Mouse (Mus musculus) heart, postnatal 36 days (tissue): ENCODE measurements around the gene Rcor1. TPM values are rescaled to one million over a fixed set of nuclear protein-coding genes. Genes with fewer than 3 reads are reported as not detected.

Experiments
- DNase-seq, 2 experiments: peaks; one replicate each; pipeline ENCODE4 v3.0.0; 2021 to 2022
- intact Hi-C: fragments of 180-260 bp; cut with DNase I; formaldehyde crosslinking; loops from one replicate; pipeline ENCODE4 v1.15.1; 2025
- total RNA-seq, 2 experiments: library from RNA; stranded (reverse); gene quantifications; 2 replicates each; pipeline ENCODE4 v1.2.3; 2021

Rcor1 gene
- total RNA-seq, 2 experiments from 2014 or later, result 15.0 to 16.0 TPM

DNA sequence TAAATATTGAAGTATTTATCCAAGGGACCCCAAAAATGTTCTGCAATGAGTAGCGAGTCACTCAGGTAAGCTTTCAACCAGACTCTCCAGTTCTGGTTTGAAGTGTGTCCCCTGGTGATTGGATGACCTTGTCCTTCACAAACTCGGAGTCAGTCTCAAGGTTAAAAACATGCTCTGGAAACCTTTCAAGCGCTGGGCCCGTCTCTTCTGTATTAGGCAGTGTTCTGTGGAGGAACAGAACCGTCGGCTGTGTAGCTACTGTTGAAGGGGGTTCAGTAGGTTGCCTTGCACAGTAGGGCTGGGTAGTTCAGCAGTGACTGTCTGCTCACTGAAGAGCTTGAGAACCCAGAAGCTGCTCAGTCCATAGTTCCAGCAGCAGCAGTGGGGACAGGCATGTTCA lies 115.5 kb downstream of the Rcor1 start:
- intact Hi-C loops, result no loop called here
- DNase-seq, result no peak

DNA sequence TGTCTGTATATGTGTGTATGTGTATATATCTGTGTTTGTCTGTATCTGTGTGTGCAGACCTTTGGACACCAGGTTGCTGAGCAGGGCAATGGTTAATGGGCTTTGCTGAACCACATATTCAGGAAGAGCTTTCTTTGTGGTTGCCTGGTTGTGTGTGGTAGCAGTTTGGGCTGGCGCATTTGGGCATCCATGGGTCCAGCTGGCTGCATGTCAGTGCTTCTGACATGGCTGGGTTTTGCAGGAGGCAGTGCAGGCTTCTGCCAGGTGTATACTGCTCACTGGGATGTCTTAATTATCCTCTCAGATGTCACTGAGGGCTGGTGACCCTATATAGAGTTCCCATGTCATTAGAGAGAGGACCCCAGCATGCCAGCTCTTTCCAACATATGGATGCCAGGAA lies 116.6 kb downstream of the Rcor1 start:
- DNase-seq, result no peak
- intact Hi-C loops, result no loop called here

DNA sequence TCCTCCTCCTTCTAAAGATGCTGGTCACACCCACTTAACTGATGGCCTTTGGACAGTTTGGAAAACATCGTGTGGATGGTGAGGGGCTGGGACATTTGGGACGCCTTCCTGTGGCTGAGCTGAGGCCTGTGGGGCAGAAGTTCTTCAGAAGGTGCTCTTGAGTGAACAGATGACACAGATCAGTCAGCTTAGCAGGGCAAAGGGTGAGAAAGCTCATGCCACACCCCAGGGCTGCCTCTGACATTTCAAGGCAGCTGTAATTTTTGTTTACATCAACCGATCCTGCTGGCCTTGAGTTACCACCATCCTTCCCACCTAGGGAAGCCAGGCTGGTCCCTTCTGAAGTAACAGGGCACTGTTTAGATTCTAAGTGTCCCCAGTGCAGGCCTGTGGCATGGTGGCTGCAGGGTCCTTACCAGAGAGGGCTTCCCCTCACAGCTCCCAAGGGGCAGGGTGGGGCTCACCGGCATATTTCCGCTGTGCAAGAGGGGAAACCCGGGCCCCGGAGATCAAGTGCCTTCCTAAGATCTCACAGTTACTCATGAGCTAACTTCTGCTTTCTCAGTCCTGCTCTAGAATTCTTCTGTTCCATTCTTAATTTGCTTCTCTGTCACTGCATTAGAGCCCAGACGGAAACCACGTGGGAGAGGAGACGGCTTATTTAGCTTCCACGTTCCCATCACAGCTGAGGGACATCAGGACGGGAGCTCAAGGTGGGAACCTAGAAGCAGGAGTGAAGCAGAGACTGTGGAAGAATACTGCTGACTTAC lies 120.7 kb downstream of the Rcor1 start:
- intact Hi-C loops, result no loop called here
- DNase-seq, result peak; percentile 31 to 32

DNA sequence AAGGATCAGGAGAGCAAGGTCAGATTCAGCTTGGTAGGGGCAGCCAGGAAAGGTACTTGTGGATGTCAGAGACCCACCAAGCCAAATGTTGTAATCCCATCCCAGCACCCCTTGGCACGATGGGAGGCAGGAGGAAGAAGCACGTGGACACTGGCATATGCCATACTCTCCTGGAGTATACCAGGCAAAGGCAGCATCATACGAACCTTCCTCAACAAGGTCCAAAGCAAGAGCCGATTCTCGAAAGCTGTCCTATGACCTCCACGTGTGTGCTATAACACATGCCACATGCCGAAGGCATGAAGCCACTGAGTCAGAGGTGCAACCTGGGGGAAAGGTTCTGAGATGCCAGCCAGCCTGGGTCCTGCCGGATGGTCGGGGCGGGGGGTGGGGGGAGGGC lies 121.7 kb downstream of the Rcor1 start:
- intact Hi-C loops, result no loop called here
- no peak for DNase-seq

DNA sequence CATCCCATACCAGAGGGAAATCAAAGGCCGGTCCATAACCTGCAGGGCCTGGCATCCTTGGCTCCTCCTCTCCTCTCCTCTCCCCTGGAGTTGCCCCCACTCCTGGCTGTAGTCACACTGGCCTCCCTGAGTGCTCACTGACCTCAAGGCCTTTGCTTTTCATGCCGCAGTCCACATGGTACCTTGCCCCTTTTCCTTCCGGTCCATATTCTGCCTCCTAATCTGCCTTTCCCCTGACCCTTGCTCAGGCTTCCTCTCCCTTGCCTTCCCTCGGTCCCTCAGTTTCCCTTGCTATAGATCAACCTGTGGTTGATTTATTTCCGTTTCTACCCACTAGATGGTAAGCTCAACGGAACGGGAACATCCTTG lies 122.8 kb downstream of the Rcor1 start:
- intact Hi-C loops, result no loop called here
- no peak for DNase-seq

DNA sequence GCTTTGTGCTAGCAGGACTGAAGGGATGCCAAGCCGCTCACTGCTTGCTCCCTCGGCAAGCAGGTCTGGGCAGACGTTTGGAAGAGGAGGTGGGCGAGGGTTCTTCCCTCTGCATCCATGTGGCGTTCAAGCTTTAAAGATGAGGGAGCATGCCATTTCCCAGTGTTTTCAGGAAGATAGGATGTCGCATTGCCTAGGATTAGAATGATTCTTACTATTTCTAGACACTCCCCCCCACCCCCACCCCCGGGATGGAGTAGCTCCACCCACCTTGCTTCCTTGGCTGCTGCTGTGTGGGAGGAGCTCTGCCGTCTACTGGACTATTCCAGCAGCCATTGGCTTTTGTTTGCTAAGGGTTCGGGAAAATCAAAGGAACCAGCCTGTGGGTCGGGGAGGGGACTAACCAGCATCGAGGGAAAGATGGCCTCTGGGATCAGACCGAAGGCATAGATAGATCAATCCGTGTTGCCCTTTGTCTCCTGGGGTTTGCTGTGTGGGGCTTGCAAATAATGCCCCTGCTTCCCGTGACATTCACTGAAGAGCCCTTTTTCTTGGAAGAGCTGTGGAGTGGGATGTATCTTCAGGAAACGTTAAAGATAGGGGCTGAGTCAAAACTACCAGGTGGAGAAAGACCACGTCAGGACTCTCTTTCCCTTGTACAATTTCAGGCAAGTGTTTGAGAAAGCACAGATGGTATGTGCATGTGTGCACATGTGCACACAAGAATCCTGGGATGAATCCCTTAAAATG lies 123.3 kb downstream of the Rcor1 start:
- DNase-seq, result peak; percentile 18 to 27
- intact Hi-C loops, result no loop called here

DNA sequence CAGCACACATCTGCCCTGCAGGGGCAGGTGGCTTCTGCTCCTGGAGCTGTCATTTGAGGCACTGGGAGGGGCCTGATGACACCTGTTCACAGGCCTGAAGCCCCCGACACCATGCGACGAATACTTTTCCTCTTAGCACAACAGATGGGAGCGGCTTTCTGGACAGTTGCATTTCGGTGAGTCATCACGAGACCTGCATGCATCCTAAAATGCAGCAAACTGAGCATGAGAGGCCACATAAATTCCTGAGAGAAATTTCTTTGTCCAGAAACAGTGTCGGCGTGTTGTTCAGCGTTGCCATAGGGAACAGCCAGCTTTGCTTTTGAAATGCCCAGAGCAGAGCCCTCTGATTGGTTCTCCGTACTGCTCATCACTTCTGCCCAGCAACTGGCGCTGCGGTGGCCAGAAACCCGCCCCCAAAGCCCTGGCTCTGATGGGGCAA lies 125.2 kb downstream of the Rcor1 start:
- intact Hi-C loops, result no loop called here
- peak; percentile 83 to 88 for DNase-seq

DNA sequence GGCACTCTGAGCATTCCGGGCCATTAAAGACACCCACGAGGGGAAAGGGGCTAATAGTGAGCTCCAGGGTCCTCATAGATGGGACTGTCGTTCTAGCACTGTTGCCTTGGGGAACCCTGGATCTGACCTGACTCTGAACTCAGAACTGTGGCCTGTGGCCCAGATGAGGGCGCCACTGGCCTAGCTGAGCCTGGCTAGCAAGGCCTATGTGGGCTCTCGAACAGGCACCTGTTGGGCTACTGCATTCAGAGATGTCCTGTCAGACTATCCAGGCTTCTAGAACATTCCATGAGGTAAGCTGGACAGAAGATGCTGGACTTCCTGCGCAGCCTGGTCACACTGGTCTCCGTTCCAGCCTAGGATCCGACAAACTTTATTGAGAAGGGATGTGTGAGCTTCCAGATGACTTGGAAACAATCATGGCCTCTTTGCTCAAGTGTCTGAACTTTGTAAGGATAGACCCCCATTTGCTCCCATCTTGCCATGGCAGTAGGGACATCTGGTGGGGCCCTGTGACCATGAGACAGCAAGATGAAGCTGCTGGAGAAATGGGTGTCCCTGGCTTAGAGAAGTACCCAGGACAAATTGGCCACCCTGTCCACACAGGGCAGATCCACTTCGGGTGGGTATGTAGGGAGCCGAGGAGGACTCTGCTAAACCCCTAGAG lies 126.1 kb downstream of the Rcor1 start:
- intact Hi-C loops, result no loop called here
- peak; percentile 38 to 39 for DNase-seq

Other genes starting within 250 kb of the Rcor1 start
- gene Mok, start 198.4 kb upstream of the Rcor1 start, total RNA-seq, result 1 to 10 TPM in 1 of 2 experiments, under 1 TPM in 1; 0.75 to 1.1 TPM
- 10 to 100 TPM; 11.1 to 11.7 TPM for gene Zfp839, start 189.1 kb upstream of the Rcor1 start, total RNA-seq
- 10 to 100 TPM; 34.2 to 34.8 TPM for gene Cinp, start 150.2 kb upstream of the Rcor1 start, total RNA-seq
- gene Tecpr2, start 150.1 kb upstream of the Rcor1 start, total RNA-seq, result 1 to 10 TPM; 5.1 to 5.6 TPM
- 10 to 100 TPM; 67.9 to 85.3 TPM for gene Ankrd9, start 60.3 kb upstream of the Rcor1 start, total RNA-seq
- 10 to 100 TPM; 12.0 to 12.6 TPM for gene Traf3, start 127.0 kb downstream of the Rcor1 start, total RNA-seq
- not detected for gene 4930595D18Rik, start 145.1 kb downstream of the Rcor1 start, total RNA-seq
- gene Amn, start 231.7 kb downstream of the Rcor1 start, total RNA-seq, result not detected